Mouse (Mus musculus) activated CD4-positive, CD25-positive, alpha-beta regulatory T cell, adult 4 months (primary cell): ENCODE results near the gene Traf5. TPM values are rescaled to one million over a fixed set of nuclear protein-coding genes. Genes with fewer than 3 reads are reported as not detected.

Experiments
- ATAC-seq: one replicate; pipeline ENCODE4 v1.8.0; 2017
- polyA plus RNA-seq, 2 experiments: library from polyadenylated mRNA; unstranded; fragments of 100-300 nt; shearing (Covaris generic); gene quantifications; one replicate each; pipeline ENCODE4 v1.2.1; 2017

The Traf5 gene
- polyA plus RNA-seq, 2 experiments from 2014 or later: 54.1 to 58.9 TPM

DNA sequence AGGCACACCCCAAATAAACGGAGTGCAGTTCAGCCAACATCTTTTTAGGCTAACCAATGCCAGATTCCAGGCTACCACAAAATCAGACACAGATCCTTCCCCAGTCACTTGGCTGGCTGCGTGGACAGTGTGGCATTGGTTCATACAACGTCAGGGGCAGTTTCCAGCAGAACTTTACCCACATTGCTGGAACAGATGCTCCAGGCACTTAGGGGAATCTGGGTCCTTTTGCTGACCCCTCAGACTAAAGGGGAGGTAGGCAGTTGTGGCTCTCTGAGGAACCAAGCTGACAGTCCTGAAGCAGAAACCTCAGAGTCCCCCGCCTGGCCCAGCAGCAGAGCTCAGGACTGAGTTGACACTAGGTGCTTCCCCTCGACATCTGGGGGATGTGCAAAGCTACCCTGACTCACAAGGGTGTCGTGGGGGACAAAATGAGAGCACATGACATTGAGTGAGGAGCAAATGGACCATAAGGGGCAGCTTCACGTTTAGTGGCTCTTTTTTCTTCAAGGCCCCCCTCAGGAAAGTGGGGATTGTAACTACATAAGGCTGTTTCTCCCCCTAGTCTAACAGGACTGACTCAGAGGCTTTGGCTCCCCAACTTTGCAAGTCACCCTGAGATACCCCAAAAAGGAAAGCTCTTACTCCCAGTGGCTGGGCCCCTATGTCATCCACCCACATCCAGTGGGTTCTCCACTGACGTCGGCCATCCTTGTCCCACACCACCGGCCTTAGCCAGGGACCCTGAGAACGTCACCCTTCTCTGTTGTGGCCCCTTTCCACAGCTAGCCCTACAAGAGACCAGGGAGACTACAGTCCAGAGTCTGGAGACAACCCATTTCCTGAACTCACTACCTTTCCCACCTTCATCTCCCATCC lies 1.4 kb downstream of the Traf5 start:
- peak; percentile 8 for ATAC-seq

GRCm38 (mm10) chr1:192090281-192090680 lies 2.1 kb downstream of the Traf5 start:
- no peak for ATAC-seq

GRCm38 (mm10) chr1:192089208-192090166 lies 2.9 kb downstream of the Traf5 start:
- no peak for ATAC-seq

DNA sequence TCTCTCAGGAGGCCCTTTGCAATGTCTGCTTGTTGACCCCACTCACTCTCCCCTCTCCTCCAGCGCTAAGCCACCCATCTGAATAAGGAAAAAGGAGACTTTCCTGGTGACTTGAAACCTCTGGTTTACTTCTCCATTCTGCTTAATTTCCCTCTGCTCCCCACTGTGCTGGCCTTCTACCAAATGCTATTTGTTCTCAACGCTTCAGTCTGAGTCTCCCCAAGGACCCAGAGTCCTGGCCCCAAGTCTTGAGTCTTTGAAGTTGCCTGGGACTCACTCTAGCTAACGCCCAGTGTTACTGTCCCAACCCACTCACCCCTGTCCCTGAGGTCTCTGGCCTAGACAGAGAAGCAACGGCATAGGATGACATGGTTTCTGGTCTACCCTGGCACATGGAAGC lies 4.3 kb downstream of the Traf5 start:
- no peak for ATAC-seq

- peak; percentile 5 for ATAC-seq
Measured at GRCm38 (mm10) chr1:192087098-192087497, 5.3 kb downstream of the Traf5 start.

DNA sequence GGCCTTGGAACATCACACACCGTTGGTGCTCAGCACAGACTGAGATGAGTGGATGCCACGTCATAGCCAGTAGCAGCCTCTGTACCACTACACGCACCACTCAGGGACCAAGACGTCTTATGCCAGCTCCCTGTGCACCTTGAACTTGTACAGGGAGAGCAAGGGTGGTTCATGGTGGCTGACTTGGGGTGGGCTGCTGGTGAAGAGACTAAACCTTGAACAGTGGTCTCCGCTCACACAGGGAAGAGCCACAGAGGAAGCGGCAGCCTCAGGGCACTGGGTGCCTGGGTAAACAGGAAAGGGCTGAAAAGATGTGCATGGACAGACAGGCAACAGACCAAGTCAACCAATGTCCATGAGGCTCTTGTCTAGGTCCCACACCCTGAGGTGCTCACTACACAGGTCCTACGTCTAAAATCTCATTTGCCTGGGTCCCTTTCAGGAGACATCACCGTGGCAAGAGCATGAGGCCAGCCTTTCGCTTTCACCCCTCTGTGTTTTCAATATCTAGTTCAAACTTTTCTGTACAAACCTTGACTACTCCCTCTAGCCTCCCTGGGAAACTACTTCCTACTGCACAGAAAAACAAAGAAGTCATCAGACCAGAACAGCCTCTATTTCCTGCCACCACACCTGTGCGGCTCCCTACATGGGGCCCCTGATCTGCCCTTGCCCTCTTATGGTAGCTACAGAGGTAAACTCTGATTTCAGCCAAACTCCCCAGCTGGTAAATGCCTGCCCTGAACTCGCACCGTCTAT lies 5.9 kb downstream of the Traf5 start:
- ATAC-seq: peak; percentile 78

GRCm38 (mm10) chr1:192085218-192085617 lies 7.1 kb downstream of the Traf5 start:
- no peak for ATAC-seq

DNA sequence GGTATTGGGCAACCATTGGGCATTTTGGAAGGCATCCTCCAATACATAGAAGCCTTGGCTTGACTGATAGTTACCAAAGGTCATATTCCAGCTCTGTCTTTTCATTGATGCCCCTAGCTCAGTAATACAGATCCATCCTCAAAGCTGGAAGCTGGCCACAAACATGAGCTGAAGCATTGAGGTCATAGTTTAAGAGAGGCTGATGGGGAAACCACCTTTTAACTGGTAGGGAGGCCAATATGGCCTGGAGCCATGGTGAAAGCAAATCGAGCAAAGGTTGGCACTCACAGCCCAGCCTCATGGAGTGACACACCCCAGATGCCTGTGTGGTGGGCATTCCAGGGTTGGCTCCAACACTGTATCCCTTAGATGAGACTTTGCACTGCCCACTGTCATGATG lies 9.7 kb downstream of the Traf5 start:
- no peak for ATAC-seq

- ATAC-seq: no peak
Measured at GRCm38 (mm10) chr1:192081129-192081528, 11.2 kb downstream of the Traf5 start.

DNA sequence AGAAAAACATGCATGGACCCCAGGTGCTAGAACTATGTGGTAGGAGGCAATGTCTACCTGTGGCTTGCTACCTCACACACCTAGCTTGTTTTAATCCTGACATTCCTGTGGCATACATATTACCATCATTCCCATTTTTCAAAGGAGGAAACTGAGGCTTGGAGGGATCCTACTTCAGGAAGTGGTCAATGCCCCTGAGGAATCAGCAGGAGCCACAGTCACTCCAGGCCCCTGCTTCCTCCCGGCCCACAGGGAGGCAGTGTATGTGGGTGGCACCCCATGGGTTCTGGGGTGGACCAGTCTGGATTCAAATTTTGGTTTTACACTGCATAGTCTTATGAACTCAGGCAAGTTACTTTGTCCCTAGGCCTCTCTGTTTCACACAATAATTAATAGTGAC lies 13.2 kb downstream of the Traf5 start:
- no peak for ATAC-seq

- ATAC-seq: peak; percentile 84
Measured at GRCm38 (mm10) chr1:192078406-192078805, 14.0 kb downstream of the Traf5 start.

DNA sequence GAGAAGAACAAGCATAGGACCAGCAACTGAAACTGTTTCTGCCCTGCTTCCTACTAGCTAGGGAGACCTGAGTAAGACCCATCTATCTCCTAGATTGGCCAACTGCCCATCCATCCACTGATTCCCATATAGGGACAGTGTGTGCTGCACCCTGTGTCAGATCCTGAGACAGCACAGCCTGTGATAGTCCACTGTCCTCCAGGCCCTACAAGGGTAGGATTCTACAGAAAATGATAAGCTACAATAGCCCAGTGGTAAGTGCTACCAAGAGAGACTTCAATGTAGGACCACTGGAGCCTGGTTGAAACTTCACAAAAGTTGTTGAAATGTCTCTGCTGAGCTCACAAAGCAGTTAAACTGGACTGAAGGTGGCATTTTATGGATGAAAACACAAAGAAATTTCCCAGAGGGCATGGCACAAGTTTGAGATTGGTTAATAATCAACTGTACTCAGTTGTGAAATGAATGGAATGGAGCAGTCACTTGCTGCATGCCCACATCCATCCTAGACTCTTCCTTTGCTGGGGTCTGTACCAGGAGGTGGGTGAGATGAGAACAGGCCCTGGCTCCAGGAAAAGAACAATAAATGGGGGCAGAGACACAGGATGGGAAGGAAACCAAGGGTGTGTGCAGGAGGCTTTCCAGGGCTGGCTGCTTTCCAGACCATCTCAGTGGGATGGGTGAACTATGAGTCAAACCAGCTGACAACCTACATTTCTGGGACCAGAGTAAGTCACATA lies 15.4 kb downstream of the Traf5 start:
- ATAC-seq: no peak

DNA sequence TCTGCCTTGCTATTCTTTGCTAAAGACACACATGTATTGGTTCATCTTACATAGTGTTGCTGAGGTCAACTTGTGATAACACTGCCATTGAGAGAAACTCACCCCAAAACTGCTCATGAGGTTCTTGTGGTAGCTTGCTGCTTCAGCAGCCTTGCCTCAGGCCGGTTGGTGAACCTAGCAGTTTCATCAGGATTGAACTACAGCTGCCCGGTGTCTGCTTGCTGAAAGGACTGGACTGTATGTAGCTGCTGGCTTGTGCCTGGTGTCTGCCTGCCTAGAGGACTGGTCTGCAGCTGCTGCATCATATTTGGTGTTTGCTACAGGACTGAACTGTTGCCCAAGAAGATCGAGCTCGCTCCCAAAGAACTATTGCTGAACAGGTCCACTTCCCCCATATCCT lies 16.3 kb downstream of the Traf5 start:
- ATAC-seq: no peak

GRCm38 (mm10) chr1:192074824-192075223 lies 17.5 kb downstream of the Traf5 start:
- ATAC-seq: no peak

DNA sequence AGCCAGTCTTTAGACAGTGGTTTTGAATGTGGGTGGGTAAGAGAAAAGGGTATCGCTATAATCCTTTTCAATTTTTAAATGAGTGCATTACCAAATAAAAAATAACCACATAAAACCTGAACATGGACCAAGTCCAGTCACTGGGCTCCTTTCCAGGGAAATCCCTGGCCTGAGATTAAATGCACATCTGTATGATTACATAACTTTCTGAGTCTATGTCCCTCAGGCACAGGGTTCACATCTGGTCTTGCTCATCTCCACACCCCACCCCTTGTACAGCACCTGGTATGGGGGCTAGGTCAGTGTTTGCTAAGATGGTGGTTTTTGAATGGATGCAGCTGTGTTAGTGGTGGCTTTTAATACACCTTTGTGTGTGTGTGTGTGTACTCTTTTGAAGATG lies 19.9 kb downstream of the Traf5 start:
- ATAC-seq: no peak

- no peak for ATAC-seq
Measured at GRCm38 (mm10) chr1:192070618-192071051, 21.7 kb downstream of the Traf5 start.

DNA sequence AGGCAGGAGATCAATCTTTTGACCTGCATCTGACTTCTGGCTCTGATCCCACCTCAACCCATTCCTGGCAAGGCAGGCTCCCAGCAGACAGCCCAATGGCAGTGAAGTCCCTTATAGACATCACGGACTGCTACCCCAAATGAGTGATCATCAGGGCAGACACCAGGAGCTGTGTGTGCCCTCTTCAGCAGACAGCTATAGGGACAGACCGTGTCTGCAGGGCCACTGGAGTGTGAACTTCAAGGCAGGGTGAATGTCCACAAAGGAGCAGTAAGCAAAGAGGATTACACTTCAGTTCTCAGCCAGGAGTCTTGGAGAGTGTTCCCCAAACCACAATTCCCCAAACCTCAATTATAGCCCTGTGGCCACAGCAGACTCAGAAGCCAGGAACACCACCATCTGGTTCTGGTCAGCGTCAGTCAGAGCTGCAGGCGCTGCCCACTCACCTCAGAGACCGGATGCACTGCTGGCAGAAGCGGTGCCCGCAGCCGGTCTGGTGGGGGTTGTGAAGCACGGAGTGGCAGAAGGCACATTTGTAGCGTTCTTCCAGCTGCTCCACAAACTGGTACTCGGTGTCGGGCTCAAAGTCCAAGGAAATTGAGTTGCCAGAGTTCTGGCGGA lies 22.3 kb downstream of the Traf5 start:
- no peak for ATAC-seq

GRCm38 (mm10) chr1:192068188-192068587 lies 24.2 kb downstream of the Traf5 start:
- no peak for ATAC-seq

- ATAC-seq: no peak
Measured at GRCm38 (mm10) chr1:192066956-192067355, 25.4 kb downstream of the Traf5 start.

GRCm38 (mm10) chr1:192063209-192063946 lies 29.0 kb downstream of the Traf5 start:
- no peak for ATAC-seq

GRCm38 (mm10) chr1:192062682-192063081 lies 29.7 kb downstream of the Traf5 start:
- ATAC-seq: peak; percentile 77
